Mouse (Mus musculus): ENCODE results near the gene Cetn4. TPM values are rescaled to one million over a fixed set of nuclear protein-coding genes. Genes with fewer than 3 reads are reported as not detected.

The Cetn4 gene
- polyA plus RNA-seq, 1 experiment from 2014 or later: 5.7 TPM

DNA sequence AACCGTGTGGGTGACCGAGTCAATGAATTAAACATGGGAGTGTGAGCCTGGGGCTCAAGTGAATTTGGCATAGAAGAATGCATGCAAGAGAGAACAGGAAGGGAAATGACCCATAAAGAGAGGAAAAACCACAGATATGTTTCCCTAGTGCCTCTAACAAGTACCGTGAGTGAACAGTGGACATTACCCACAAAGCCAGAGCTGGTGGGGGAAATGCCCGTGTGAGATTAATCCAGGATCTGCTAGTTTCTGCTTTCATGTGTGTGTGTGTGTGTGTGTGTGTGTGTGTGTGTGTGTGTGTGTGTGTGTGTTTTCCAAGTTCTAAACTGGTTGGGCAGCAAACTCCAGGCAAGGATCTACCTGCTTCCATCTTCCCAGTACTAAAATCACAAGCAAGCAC is 42.6 kb downstream of the Cetn4 start:
- no peak overlapping the region for H3K27ac ChIP-seq
- 80% methylated on average over 4 of the region's 4 CpGs for WGBS

GRCm38 (mm10) chr3:37268338-37268737 is 44.2 kb downstream of the Cetn4 start:
- 83% methylated on average over 11 of the region's 11 CpGs for WGBS
- no peak for ATAC-seq (ENCODE audit: borderline replicate concordance, extremely low read depth, low FRiP score, low TSS enrichment)
- H3K4me3 ChIP-seq: no peak overlapping the region

More for the DNA sequence above, 42.6 kb downstream of the Cetn4 start:
- H3K4me1 ChIP-seq: no peaks in the 10 kb centered on the region
- no peaks in the 10 kb centered on the region for H3K9me3 ChIP-seq
- ATAC-seq (ENCODE audit: borderline replicate concordance, extremely low read depth, low FRiP score, low TSS enrichment): no peak
- no peak overlapping the region for H3K4me3 ChIP-seq
- no peaks in the 10 kb centered on the region for H3K36me3 ChIP-seq
- no peak overlapping the region for H3K9ac ChIP-seq
- H3K27me3 ChIP-seq: no peaks in the 10 kb centered on the region
- no peak overlapping the region for H3K4me2 ChIP-seq

DNA sequence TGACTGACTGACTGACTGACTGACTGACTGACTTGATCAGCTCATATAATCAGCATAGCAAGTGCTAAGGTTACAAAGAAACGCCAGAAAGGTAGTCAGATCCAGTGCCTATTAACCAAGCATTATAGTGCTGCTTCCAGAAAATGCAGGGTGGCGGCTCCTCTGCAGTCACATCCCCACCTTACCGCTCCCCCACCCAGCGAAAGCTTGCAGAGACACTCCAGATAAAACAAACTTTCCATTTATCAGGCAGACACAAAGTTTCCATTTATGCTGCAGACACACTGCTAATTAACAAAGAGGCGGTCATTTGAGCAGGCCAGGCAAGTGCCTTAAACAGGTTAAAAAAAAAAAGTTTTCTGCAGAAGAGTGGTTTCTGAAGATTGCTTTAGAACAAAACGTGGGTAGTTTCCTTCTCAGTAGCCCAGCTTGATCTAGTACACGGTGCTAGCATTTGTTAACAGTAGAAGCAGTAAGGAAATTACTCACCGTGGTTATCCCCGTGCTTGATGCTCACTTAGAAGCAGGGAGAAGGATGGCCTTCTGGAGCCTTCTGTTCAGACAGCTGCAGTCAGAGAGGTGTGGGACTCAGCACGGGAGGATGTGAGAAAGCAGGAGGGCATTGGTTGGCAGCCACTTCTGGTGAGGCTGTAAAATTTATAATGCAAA is 53.0 kb downstream of the Cetn4 start:
- Histone ChIP-seq H3K4me2 (no peak overlapping the region), H3K9ac (no peak overlapping the region), H3K9me3 (no peaks in the 10 kb centered on the region), H3K27ac (no peak overlapping the region), H3K27me3 (no peaks in the 10 kb centered on the region), H3K36me3 (no peaks in the 10 kb centered on the region), H3K4me1 (no peaks in the 10 kb centered on the region), H3K4me3 (no peak overlapping the region)
- ATAC-seq (ENCODE audit: borderline replicate concordance, extremely low read depth, low FRiP score, low TSS enrichment): no peak
- 37% methylated on average over 10 of the region's 10 CpGs for WGBS

More at GRCm38 (mm10) chr3:37268338-37268737, 44.2 kb downstream of the Cetn4 start:
- H3K9me3 ChIP-seq: no peaks in the 10 kb centered on the region
- no peaks in the 10 kb centered on the region for H3K36me3 ChIP-seq
- H3K4me1 ChIP-seq: no peaks in the 10 kb centered on the region
- no peak overlapping the region for H3K4me2 ChIP-seq
- H3K27me3 ChIP-seq: no peaks in the 10 kb centered on the region
- H3K27ac ChIP-seq: no peak overlapping the region
- no peak overlapping the region for H3K9ac ChIP-seq

- Histone ChIP-seq H3K36me3 (no peaks in the 10 kb centered on the region), H3K4me3 (no peak overlapping the region), H3K4me2 (no peak overlapping the region), H3K9ac (no peak overlapping the region), H3K27ac (no peak overlapping the region), H3K9me3 (no peaks in the 10 kb centered on the region), H3K4me1 (no peaks in the 10 kb centered on the region), H3K27me3 (no peaks in the 10 kb centered on the region)
- ATAC-seq (ENCODE audit: borderline replicate concordance, extremely low read depth, low FRiP score, low TSS enrichment): no peak
- 78% methylated on average over 15 of the region's 15 CpGs for WGBS
These were observed 54.7 kb downstream of the Cetn4 start for GRCm38 (mm10) chr3:37257776-37258175.

Other genes with a start within 250 kb of the Cetn4 start
- 0.45 and 0.84 TPM in 2 replicates for gene Adad1, start 249.2 kb downstream of the Cetn4 start, polyA plus RNA-seq (2015; fragmentation: Nextera tagmentation; extraction: Ambion mirVana)
- gene Il2, start 186.7 kb downstream of the Cetn4 start, polyA plus RNA-seq (2015; fragmentation: Nextera tagmentation; extraction: Ambion mirVana): 0.29 and 0.31 TPM in 2 replicates
- not detected in 2 replicates for gene Il21, start 80.1 kb downstream of the Cetn4 start, polyA plus RNA-seq (2015; fragmentation: Nextera tagmentation; extraction: Ambion mirVana)
- 7.7 and 8.1 TPM in 2 replicates for gene Bbs12, start 154 bp downstream of the Cetn4 start, polyA plus RNA-seq (2015; fragmentation: Nextera tagmentation; extraction: Ambion mirVana)
- 2.2 and 2.3 TPM in 2 replicates for gene Fgf2, start 35.6 kb upstream of the Cetn4 start, polyA plus RNA-seq (2015; fragmentation: Nextera tagmentation; extraction: Ambion mirVana)
- gene Spata5, start 107.2 kb upstream of the Cetn4 start, polyA plus RNA-seq (2015; fragmentation: Nextera tagmentation; extraction: Ambion mirVana): 31.5 and 34.8 TPM in 2 replicates
- 5.5 and 5.9 TPM in 2 replicates for gene Nudt6, start 107.5 kb upstream of the Cetn4 start, polyA plus RNA-seq (2015; fragmentation: Nextera tagmentation; extraction: Ambion mirVana)

Measured in lung, embryonic 15.5 days (tissue).